Mouse (Mus musculus) midbrain, embryonic 10.5 days (tissue): ENCODE measurements at regions not wholly inside any gene's neighbourhood (a gene's known extent, or its start where the extent isn't known, plus 50 kb on each side); places are given as distances from the start of the nearest gene placed in this dataset.

Experiments used
- DNase-seq: peaks from one replicate; pipeline ENCODE4 v3.0.0-alpha.2; 2017; ENCODE audit warnings: low spot score
- H3K27ac ChIP-seq: fragments of 300-500 bp; sonication (generic); replicated peaks from 2 replicates; pipeline ENCODE4 v1.5.1; 2016; ENCODE audit warnings: mild to moderate bottlenecking
- H3K27me3 ChIP-seq: fragments of 300-500 bp; sonication (generic); 2 replicates; pipeline ENCODE4 v1.6.1; 2016; ENCODE audit warnings: low read depth, mild to moderate bottlenecking; ENCODE audit not compliant: poor library complexity, severe bottlenecking
- H3K36me3 ChIP-seq: fragments of 300-500 bp; sonication (generic); 2 replicates; pipeline ENCODE4 v1.6.1; 2016; ENCODE audit warnings: mild to moderate bottlenecking, moderate library complexity
- H3K4me1 ChIP-seq: fragments of 300-500 bp; sonication (generic); 2 replicates; pipeline ENCODE4 v1.6.1; 2016
- H3K4me3 ChIP-seq: fragments of 300-500 bp; sonication (generic); 2 replicates; pipeline ENCODE4 v1.5.1; 2016; ENCODE audit warnings: mild to moderate bottlenecking, moderate library complexity
- H3K9me3 ChIP-seq: fragments of 300-500 bp; sonication (generic); replicated peaks from 2 replicates; pipeline ENCODE4 v1.6.1; 2016; ENCODE audit warnings: mild to moderate bottlenecking
- WGBS: fragments of 180-500 bp; shearing (Covaris S2); methylation state at CpG from one replicate; pipeline ENCODE4 v1.1.7; 2016; 5-methylcytosine and 5-hydroxymethylcytosine counted together

DNA sequence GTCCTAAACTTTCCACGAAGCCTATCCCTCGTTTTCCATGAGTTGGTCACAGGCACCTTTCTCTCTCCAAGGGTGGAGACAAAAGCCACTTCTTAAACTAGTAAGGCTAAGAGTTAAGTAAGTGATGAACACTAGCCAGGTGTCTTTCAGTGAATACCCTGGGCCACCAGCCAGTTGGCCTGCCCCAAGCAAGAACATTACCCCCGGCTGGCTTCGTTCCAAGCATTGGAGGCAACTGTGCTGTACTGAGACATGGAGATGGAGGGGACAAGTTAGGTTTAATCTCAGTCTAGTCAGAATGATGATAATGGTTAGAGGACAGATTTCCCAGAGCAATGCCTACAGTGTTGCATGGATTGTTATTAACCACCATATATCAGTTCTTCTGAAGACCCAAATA lies 350.6 kb downstream of the Actr3 start:
- Histone ChIP-seq H3K36me3 (no peaks in the 10 kb centered on the region), H3K9me3 (peaks cover 12% of the 10 kb centered on the region; the same call in 1 of the 2 replicates), H3K4me1 (no peaks in the 10 kb centered on the region), H3K4me3 (no peak overlapping the region), H3K27ac (no peak overlapping the region), H3K27me3 (no peaks in the 10 kb centered on the region)
- no peak for DNase-seq
- WGBS: 89% methylated on average over 4 of the region's 4 CpGs

- H3K36me3 ChIP-seq: no peaks in the 10 kb centered on the region
- DNase-seq: no peak
- H3K4me1 ChIP-seq: no peaks in the 10 kb centered on the region
- 62% methylated on average over 4 of the region's 4 CpGs for WGBS
- H3K4me3 ChIP-seq: no peak overlapping the region
- peaks cover 4% of the 10 kb centered on the region; the same call in 1 of the 2 replicates for H3K9me3 ChIP-seq
- no peak overlapping the region for H3K27ac ChIP-seq
- H3K27me3 ChIP-seq: no peaks in the 10 kb centered on the region
Measured at GRCm38 (mm10) chr1:125039572-125040326, 395.8 kb downstream of the Actr3 start.

DNA sequence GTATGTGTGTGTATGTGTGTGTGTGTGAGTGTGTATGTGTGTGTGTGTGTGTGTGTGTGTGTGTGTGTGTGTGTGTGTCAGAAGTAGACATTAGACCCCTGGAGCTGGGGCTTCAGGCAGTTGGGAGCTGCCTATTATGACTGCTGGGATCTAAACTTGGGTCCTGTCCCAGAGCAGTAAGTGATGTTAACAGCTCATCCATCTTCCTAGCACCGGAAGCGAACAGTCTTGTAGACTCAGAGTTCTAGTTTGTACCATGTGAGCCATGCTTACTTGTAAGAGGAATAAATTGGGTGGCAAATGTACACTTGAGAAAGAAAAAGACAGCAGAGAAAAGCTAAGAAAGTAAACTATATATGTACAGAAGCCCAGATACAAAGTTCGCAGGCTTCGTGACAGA lies 422.2 kb downstream of the Actr3 start:
- Histone ChIP-seq H3K27me3 (no peaks in the 10 kb centered on the region), H3K4me1 (no peaks in the 10 kb centered on the region), H3K27ac (no peak overlapping the region), H3K4me3 (no peak overlapping the region), H3K36me3 (no peaks in the 10 kb centered on the region), H3K9me3 (no peaks in the 10 kb centered on the region)
- over 99% methylated on average over 4 of the region's 4 CpGs for WGBS
- no peak for DNase-seq

GRCm38 (mm10) chr1:125011893-125012292 lies 423.6 kb downstream of the Actr3 start:
- Histone ChIP-seq H3K4me1 (no peaks in the 10 kb centered on the region), H3K4me3 (no peak overlapping the region), H3K27ac (no peak overlapping the region), H3K36me3 (no peaks in the 10 kb centered on the region), H3K27me3 (no peaks in the 10 kb centered on the region), H3K9me3 (no peaks in the 10 kb centered on the region)
- 82% methylated on average over 2 of the region's 2 CpGs for WGBS
- DNase-seq: no peak

DNA sequence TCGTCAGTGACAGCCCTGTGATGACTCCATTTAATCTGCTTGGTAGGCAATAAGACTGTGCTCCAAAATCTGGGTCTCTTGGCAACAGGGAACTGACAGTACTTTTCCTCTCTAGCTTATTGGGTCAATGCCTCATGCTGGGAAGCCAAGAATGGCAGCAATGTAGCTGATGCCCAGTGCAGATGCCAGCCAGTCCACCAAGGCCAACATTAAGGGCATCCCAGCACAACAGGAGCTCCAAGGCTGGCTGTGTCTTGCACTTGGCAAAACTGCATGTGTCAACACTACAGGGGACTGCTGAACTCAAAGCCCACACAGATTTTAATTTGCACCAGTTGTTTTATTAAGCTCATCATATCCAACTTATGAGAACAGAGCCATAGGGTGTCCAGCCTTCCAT lies 437.9 kb downstream of the Actr3 start:
- no peaks in the 10 kb centered on the region for H3K9me3 ChIP-seq
- no peak overlapping the region for H3K27ac ChIP-seq
- no peak overlapping the region for H3K4me3 ChIP-seq
- WGBS: 68% methylated on average over 1 of the region's 1 CpGs
- no peaks in the 10 kb centered on the region for H3K36me3 ChIP-seq
- H3K4me1 ChIP-seq: no peaks in the 10 kb centered on the region
- no peak for DNase-seq
- no peaks in the 10 kb centered on the region for H3K27me3 ChIP-seq

- no peaks in the 10 kb centered on the region; the same call in 1 of the 2 replicates for H3K9me3 ChIP-seq
- no peak for DNase-seq
- no peaks in the 10 kb centered on the region for H3K36me3 ChIP-seq
- no peak overlapping the region for H3K27ac ChIP-seq
- no peaks in the 10 kb centered on the region for H3K27me3 ChIP-seq
- no peak overlapping the region for H3K4me3 ChIP-seq
- H3K4me1 ChIP-seq: no peaks in the 10 kb centered on the region
Measured at GRCm38 (mm10) chr1:124950849-124951248, 484.7 kb downstream of the Actr3 start.

- H3K4me1 ChIP-seq: no peaks in the 10 kb centered on the region
- no peaks in the 10 kb centered on the region for H3K27me3 ChIP-seq
- no peak for DNase-seq
- H3K27ac ChIP-seq: no peak overlapping the region
- H3K9me3 ChIP-seq: no peaks in the 10 kb centered on the region
- no peaks in the 10 kb centered on the region for H3K36me3 ChIP-seq
- no peak overlapping the region for H3K4me3 ChIP-seq
Measured at GRCm38 (mm10) chr1:124904373-124904772, 531.2 kb downstream of the Actr3 start.

- Histone ChIP-seq H3K4me3 (no peak overlapping the region), H3K27me3 (no peaks in the 10 kb centered on the region), H3K9me3 (0 out of 2 replicates have a peak, but pooled peaks cover 3% of the 10 kb centered on the region), H3K4me1 (no peaks in the 10 kb centered on the region), H3K36me3 (no peaks in the 10 kb centered on the region), H3K27ac (no peak overlapping the region)
- no peak for DNase-seq
- 88% methylated on average over 3 of the region's 3 CpGs for WGBS
Measured at GRCm38 (mm10) chr1:124871148-124871547, 564.4 kb downstream of the Actr3 start.

- no peak overlapping the region for H3K4me3 ChIP-seq
- no peak overlapping the region for H3K27ac ChIP-seq
- H3K4me1 ChIP-seq: no peaks in the 10 kb centered on the region
- H3K36me3 ChIP-seq: no peaks in the 10 kb centered on the region
- 86% methylated on average over 3 of the region's 3 CpGs for WGBS
- H3K9me3 ChIP-seq: 0 out of 2 replicates have a peak, but pooled peaks cover 3% of the 10 kb centered on the region
- DNase-seq: no peak
- no peaks in the 10 kb centered on the region for H3K27me3 ChIP-seq
Measured at GRCm38 (mm10) chr1:124866248-124866647, 569.3 kb downstream of the Actr3 start.

GRCm38 (mm10) chr1:124845681-124846080 lies 589.8 kb downstream of the Actr3 start:
- WGBS: 56% methylated on average over 6 of the region's 6 CpGs
- Histone ChIP-seq H3K27ac (no peak overlapping the region), H3K27me3 (no peaks in the 10 kb centered on the region), H3K4me3 (no peak overlapping the region), H3K4me1 (no peaks in the 10 kb centered on the region), H3K9me3 (no peaks in the 10 kb centered on the region), H3K36me3 (no peaks in the 10 kb centered on the region)
- peak; percentile 19 for DNase-seq

GRCm38 (mm10) chr1:124825717-124826116 lies 609.8 kb downstream of the Actr3 start:
- no peaks in the 10 kb centered on the region for H3K27me3 ChIP-seq
- no peak overlapping the region for H3K27ac ChIP-seq
- 93% methylated on average over 7 of the region's 7 CpGs for WGBS

DNA sequence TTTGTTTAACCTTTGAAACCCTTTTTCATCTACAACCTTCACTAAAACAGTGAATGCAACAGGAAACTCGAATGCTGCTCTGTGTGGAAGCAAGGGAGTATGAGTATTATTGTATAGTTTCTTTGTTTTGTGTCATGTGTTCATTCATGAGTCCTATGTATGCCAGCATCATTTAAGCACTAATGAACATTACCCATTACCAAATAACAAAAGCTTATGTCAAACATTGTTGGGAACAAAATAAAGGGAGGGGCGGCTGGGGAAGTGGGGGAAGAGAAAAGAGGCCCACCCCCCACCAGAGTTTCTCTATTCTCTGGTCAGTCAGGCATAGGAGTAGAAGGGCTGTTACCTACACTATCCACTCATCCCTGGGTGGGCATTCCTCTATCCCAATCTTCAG lies 642.5 kb downstream of the Actr3 start:
- Histone ChIP-seq H3K4me1 (no peaks in the 10 kb centered on the region), H3K27me3 (no peaks in the 10 kb centered on the region), H3K36me3 (no peaks in the 10 kb centered on the region), H3K4me3 (no peak overlapping the region), H3K27ac (no peak overlapping the region), H3K9me3 (no peaks in the 10 kb centered on the region)
- WGBS: 70% methylated on average over 2 of the region's 2 CpGs
- no peak for DNase-seq

More at GRCm38 (mm10) chr1:124825717-124826116, 609.8 kb downstream of the Actr3 start:
- H3K4me1 ChIP-seq: no peaks in the 10 kb centered on the region
- no peaks in the 10 kb centered on the region for H3K9me3 ChIP-seq
- H3K4me3 ChIP-seq: no peak overlapping the region
- H3K36me3 ChIP-seq: no peaks in the 10 kb centered on the region
- DNase-seq: no peak

DNA sequence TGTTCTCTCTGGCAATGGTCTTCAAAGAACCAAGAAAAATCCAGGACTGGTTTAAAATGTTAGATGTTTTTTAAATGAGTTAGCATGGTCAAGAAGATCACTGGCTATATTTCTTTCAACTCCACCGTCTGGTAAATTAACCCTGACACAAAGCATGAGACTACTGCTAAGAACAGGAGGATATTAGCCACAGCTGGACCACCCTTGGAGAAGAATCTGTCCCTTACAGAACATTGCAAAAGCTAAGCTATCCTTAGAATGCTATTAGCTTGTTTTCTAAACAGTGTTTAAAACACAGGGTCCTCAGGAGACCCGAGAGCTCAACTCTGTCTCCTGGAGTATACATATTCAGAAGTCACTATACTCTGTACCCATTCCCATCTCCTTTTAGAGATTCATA lies 644.9 kb downstream of the Actr3 start:
- no peak for DNase-seq
- H3K27ac ChIP-seq: no peak overlapping the region
- whole genome bisulfite sequencing: 74% methylated on average over 2 of the region's 2 CpGs
- no peaks in the 10 kb centered on the region for H3K27me3 ChIP-seq
- no peak overlapping the region for H3K4me3 ChIP-seq
- no peaks in the 10 kb centered on the region for H3K36me3 ChIP-seq
- H3K4me1 ChIP-seq: no peaks in the 10 kb centered on the region
- no peaks in the 10 kb centered on the region for H3K9me3 ChIP-seq
